Mouse (Mus musculus) midbrain, embryonic 11.5 days (tissue): ENCODE measurements around the gene Rgs1. TPM values are rescaled to one million over a fixed set of nuclear protein-coding genes. Genes with fewer than 3 reads are reported as not detected.

Source experiments
- ATAC-seq: fragments of 200-750 bp; cut with Nextera tagmentation; 2 replicates; pipeline ENCODE4 v1.8.0; 2017; ENCODE audit warnings: moderate TSS enrichment, moderate library complexity; ENCODE audit not compliant: low FRiP score
- DNase-seq: peaks from one replicate; pipeline ENCODE4 v3.0.0; 2015; ENCODE audit warnings: low spot score; ENCODE audit errors: missing footprints
- H3K27ac ChIP-seq: fragments of 300-500 bp; sonication (generic); 2 replicates; pipeline ENCODE4 v1.5.1; 2014; ENCODE audit warnings: low read depth, low read length
- H3K27me3 ChIP-seq: fragments of 300-500 bp; sonication (generic); 2 replicates; pipeline ENCODE4 v1.6.1; 2014; ENCODE audit warnings: mild to moderate bottlenecking, low read length, moderate library complexity, mixed read lengths; ENCODE audit not compliant: control insufficient read depth, insufficient read depth
- H3K36me3 ChIP-seq: fragments of 300-500 bp; sonication (generic); 2 replicates; pipeline ENCODE4 v1.6.1; 2014; ENCODE audit warnings: mild to moderate bottlenecking, low read length, moderate library complexity, mixed read lengths; ENCODE audit not compliant: control insufficient read depth, insufficient read depth
- H3K4me1 ChIP-seq: fragments of 300-500 bp; sonication (generic); 2 replicates; pipeline ENCODE4 v1.6.1; 2014; ENCODE audit warnings: low read length; ENCODE audit not compliant: control insufficient read depth, insufficient read depth
- H3K4me2 ChIP-seq: fragments of 300-500 bp; sonication (generic); 2 replicates; pipeline ENCODE4 v1.6.1; 2014; ENCODE audit warnings: mild to moderate bottlenecking, moderate library complexity
- H3K4me3 ChIP-seq: fragments of 300-500 bp; sonication (generic); 2 replicates; pipeline ENCODE4 v1.5.1; 2014; ENCODE audit warnings: low read depth, low read length
- H3K9ac ChIP-seq: fragments of 300-500 bp; sonication (generic); 2 replicates; pipeline ENCODE4 v1.6.1; 2014; ENCODE audit warnings: low read length
- H3K9me3 ChIP-seq: fragments of 300-500 bp; sonication (generic); 2 replicates; pipeline ENCODE4 v1.6.1; 2016; ENCODE audit warnings: low read length; ENCODE audit not compliant: control insufficient read depth
- WGBS: fragments of 180-500 bp; shearing (Covaris S2); extraction: QIAGEN DNeasy Blood & Tissue Kit; methylation state at CpG from one replicate; pipeline ENCODE4 v1.1.7; 2014; 5-methylcytosine and 5-hydroxymethylcytosine counted together
- polyA plus RNA-seq: library from polyadenylated mRNA; unstranded; fragments of >200 nt; fragmentation: Nextera tagmentation; extraction: Ambion mirVana; gene quantifications from 2 replicates; pipeline ENCODE4 v1.2.1, GENCODE M21; 2014

Rgs1 gene
- polyA plus RNA-seq, 1 experiment from 2014 or later, result not detected

GRCm38 (mm10) chr1:144256556-144257331 is 7.7 kb upstream of the Rgs1 start:
- H3K9ac ChIP-seq, result no peak overlapping the region
- WGBS, result 78% methylated on average over 2 of the region's 2 CpGs
- H3K9me3 ChIP-seq, result no peaks in the 10 kb centered on the region
- no peak for DNase-seq
- no peaks in the 10 kb centered on the region for H3K4me1 ChIP-seq
- no peak overlapping the region for H3K27ac ChIP-seq
- no peaks in the 10 kb centered on the region for H3K27me3 ChIP-seq
- H3K4me2 ChIP-seq, result no peak overlapping the region
- ATAC-seq, result no peak
- no peaks in the 10 kb centered on the region for H3K36me3 ChIP-seq
- no peak overlapping the region for H3K4me3 ChIP-seq

- H3K4me2 ChIP-seq, result no peak overlapping the region
- H3K4me1 ChIP-seq, result no peaks in the 10 kb centered on the region
- whole genome bisulfite sequencing, result 92% methylated on average over 3 of the region's 3 CpGs
- no peaks in the 10 kb centered on the region for H3K9me3 ChIP-seq
- no peaks in the 10 kb centered on the region for H3K27me3 ChIP-seq
- no peaks in the 10 kb centered on the region for H3K36me3 ChIP-seq
- no peak for DNase-seq
- no peak overlapping the region for H3K27ac ChIP-seq
- H3K9ac ChIP-seq, result no peak overlapping the region
- no peak overlapping the region for H3K4me3 ChIP-seq
- no peak for ATAC-seq
Measured at GRCm38 (mm10) chr1:144248206-144248605, 836 bp downstream of the Rgs1 start.

- H3K27me3 ChIP-seq, result no peaks in the 10 kb centered on the region
- no peaks in the 10 kb centered on the region for H3K4me1 ChIP-seq
- H3K9ac ChIP-seq, result no peak overlapping the region
- 87% methylated on average over 1 of the region's 1 CpGs for WGBS
- no peak for DNase-seq
- H3K4me2 ChIP-seq, result no peak overlapping the region
- H3K9me3 ChIP-seq, result no peaks in the 10 kb centered on the region
- no peaks in the 10 kb centered on the region for H3K36me3 ChIP-seq
- no peak for ATAC-seq
- no peak overlapping the region for H3K27ac ChIP-seq
- no peak overlapping the region for H3K4me3 ChIP-seq
Measured at GRCm38 (mm10) chr1:144247382-144247781, 1.7 kb downstream of the Rgs1 start.

GRCm38 (mm10) chr1:144243511-144243910 is 5.5 kb downstream of the Rgs1 start:
- Histone ChIP-seq H3K27ac (no peak overlapping the region), H3K4me1 (no peaks in the 10 kb centered on the region), H3K4me2 (no peak overlapping the region), H3K36me3 (no peaks in the 10 kb centered on the region), H3K9ac (no peak overlapping the region), H3K9me3 (no peaks in the 10 kb centered on the region), H3K4me3 (no peak overlapping the region), H3K27me3 (no peaks in the 10 kb centered on the region)
- ATAC-seq (peak; percentile 50; the same call in 1 of the 2 replicates), DNase-seq (no peak)
- WGBS, result 72% methylated on average over 1 of the region's 1 CpGs

GRCm38 (mm10) chr1:144239195-144239594 is 9.8 kb downstream of the Rgs1 start:
- Histone ChIP-seq H3K4me1 (no peaks in the 10 kb centered on the region), H3K27ac (no peak overlapping the region), H3K36me3 (no peaks in the 10 kb centered on the region), H3K4me2 (no peak overlapping the region), H3K9ac (no peak overlapping the region), H3K27me3 (no peaks in the 10 kb centered on the region), H3K9me3 (no peaks in the 10 kb centered on the region), H3K4me3 (no peak overlapping the region)
- DNase-seq (no peak), ATAC-seq (no peak)
- WGBS, result 74% methylated on average over 2 of the region's 2 CpGs

- Histone ChIP-seq H3K36me3 (no peaks in the 10 kb centered on the region), H3K4me3 (no peak overlapping the region), H3K9ac (no peak overlapping the region), H3K4me1 (no peaks in the 10 kb centered on the region), H3K9me3 (no peaks in the 10 kb centered on the region), H3K27me3 (no peaks in the 10 kb centered on the region), H3K4me2 (no peak overlapping the region), H3K27ac (no peak overlapping the region)
- no peak for DNase-seq
- no peak for ATAC-seq
Measured at GRCm38 (mm10) chr1:144215230-144215629, 33.8 kb downstream of the Rgs1 start.

GRCm38 (mm10) chr1:144210912-144211311 is 38.1 kb downstream of the Rgs1 start:
- no peak overlapping the region for H3K4me2 ChIP-seq
- no peaks in the 10 kb centered on the region for H3K4me1 ChIP-seq
- no peaks in the 10 kb centered on the region for H3K9me3 ChIP-seq
- no peak overlapping the region for H3K9ac ChIP-seq
- H3K4me3 ChIP-seq, result no peak overlapping the region
- DNase-seq (no peak), ATAC-seq (no peak)
- 63% methylated on average over 3 of the region's 3 CpGs for whole genome bisulfite sequencing
- H3K27ac ChIP-seq, result no peak overlapping the region
- H3K27me3 ChIP-seq, result no peaks in the 10 kb centered on the region
- no peaks in the 10 kb centered on the region for H3K36me3 ChIP-seq

GRCm38 (mm10) chr1:144206281-144207061 is 42.6 kb downstream of the Rgs1 start:
- no peaks in the 10 kb centered on the region for H3K9me3 ChIP-seq
- no peaks in the 10 kb centered on the region for H3K4me1 ChIP-seq
- ATAC-seq (no peak), DNase-seq (no peak)
- H3K4me3 ChIP-seq, result no peak overlapping the region
- no peak overlapping the region for H3K4me2 ChIP-seq
- no peak overlapping the region for H3K9ac ChIP-seq
- H3K36me3 ChIP-seq, result no peaks in the 10 kb centered on the region
- H3K27me3 ChIP-seq, result no peaks in the 10 kb centered on the region
- WGBS, result 75% methylated on average over 7 of the region's 7 CpGs
- H3K27ac ChIP-seq, result no peak overlapping the region

- H3K9me3 ChIP-seq, result no peaks in the 10 kb centered on the region
- H3K27ac ChIP-seq, result no peak overlapping the region
- DNase-seq (no peak), ATAC-seq (no peak)
- H3K9ac ChIP-seq, result no peak overlapping the region
- no peak overlapping the region for H3K4me2 ChIP-seq
- H3K4me1 ChIP-seq, result no peaks in the 10 kb centered on the region
- H3K27me3 ChIP-seq, result no peaks in the 10 kb centered on the region
- no peaks in the 10 kb centered on the region for H3K36me3 ChIP-seq
- no peak overlapping the region for H3K4me3 ChIP-seq
- 94% methylated on average over 2 of the region's 2 CpGs for WGBS
Measured at GRCm38 (mm10) chr1:144204766-144205165, 44.3 kb downstream of the Rgs1 start.
